ENCODE assay signal across 17 mouse cellular contexts in genomic region chr2:79227805-79228241, GRCm38 (mm10). TPM values are rescaled to one million over a fixed set of nuclear protein-coding genes. Genes with fewer than 3 reads are reported as not detected.
DNase-seq lines count a peak whose midpoint lies in the region; ATAC-seq and TF ChIP-seq lines count a peak whose summit lies in the region.
"Had no signal": no experiment of that assay in that cellular context is flagged by ENCODE, and none has a peak within 500 bp of the region (broad histone marks: within the 10 kb centered on the region; RNA-seq: fewer than 3 reads in every experiment).

No protein-coding gene starts in this region.

- DNase-seq in liver, postnatal 0 days = no peak
- no peak for DNase-seq in liver, embryonic 11.5 days (ENCODE audit: low spot score)
- peak; percentile 45 for DNase-seq in CD4-positive helper T cell, adult 2 months (ENCODE audit: low read depth, low spot score)
- DNase-seq in embryo, embryonic 10 days (ENCODE audit: low spot score) = no peak
- DNase-seq in adrenal gland, postnatal 10 days = no peak
- DNase-seq: cerebellum, adult 2 months; gastrocnemius, postnatal 14 days; left cerebral cortex, postnatal 4 days had no signal

- TF ChIP-seq CTCF in liver, postnatal 0 days (IDR thresholded peaks at IDR 0.05; ENCODE audit: low read depth) = no peak
- TF ChIP-seq CTCF in bone marrow macrophage, adult 2 months (IDR thresholded peaks at IDR 0.05; ENCODE audit: low read depth, low read length) = no peak

- peak; percentile 19; the same call in 1 of the 2 replicates for ATAC-seq in liver, postnatal 0 days
- no peak for ATAC-seq in liver, embryonic 11.5 days (replicated peaks; ENCODE audit: low FRiP score)
- ATAC-seq in megakaryocyte-erythroid progenitor cell, adult 5-6 weeks (replicated peaks; ENCODE audit: low FRiP score, low TSS enrichment, poor library complexity, severe bottlenecking) = peak; percentile 45; the same call in 1 of the 2 replicates
- no peak for ATAC-seq in erythroblast, adult 5-6 weeks (replicated peaks; ENCODE audit: low FRiP score, poor library complexity, severe bottlenecking)
- ATAC-seq: forebrain, embryonic 13.5 days; hindbrain, postnatal 0 days; midbrain, embryonic 13.5 days had no signal

- no peak overlapping the region for H3K9ac ChIP-seq in liver, postnatal 0 days (replicated peaks)
- no peak overlapping the region for H3K9ac ChIP-seq in liver, embryonic 11.5 days (ENCODE audit: low read depth, low read length)
- H3K9ac ChIP-seq: forebrain, embryonic 13.5 days; midbrain, embryonic 13.5 days; neural tube, embryonic 15.5 days had no signal

- no peaks in the 10 kb centered on the region for H3K36me3 ChIP-seq in liver, postnatal 0 days (replicated peaks; ENCODE audit: insufficient read depth, low read length)
- no peaks in the 10 kb centered on the region for H3K36me3 ChIP-seq in liver, embryonic 11.5 days (ENCODE audit: control insufficient read depth, insufficient read depth, low read length)
- H3K36me3 ChIP-seq: midbrain, embryonic 13.5 days; neural tube, embryonic 15.5 days had no signal

- no peaks in the 10 kb centered on the region for H3K9me3 ChIP-seq in liver, postnatal 0 days (ENCODE audit: low read length)
- no peaks in the 10 kb centered on the region for H3K9me3 ChIP-seq in liver, embryonic 11.5 days (ENCODE audit: control insufficient read depth, low read length)
- H3K9me3 ChIP-seq: forebrain, embryonic 13.5 days; midbrain, embryonic 13.5 days; neural tube, embryonic 15.5 days had no signal

- no peak overlapping the region for H3K4me3 ChIP-seq in liver, postnatal 0 days (ENCODE audit: low read depth, low read length)
- no peak overlapping the region for H3K4me3 ChIP-seq in liver, embryonic 11.5 days (ENCODE audit: low read depth, low read length)
- H3K4me3 ChIP-seq in bone marrow macrophage, adult 2 months (ENCODE audit: insufficient read depth, low read length) = no peak overlapping the region
- H3K4me3 ChIP-seq: forebrain, embryonic 13.5 days; midbrain, embryonic 13.5 days; neural tube, embryonic 15.5 days had no signal

- no peak overlapping the region for H3K27ac ChIP-seq in liver, postnatal 0 days (ENCODE audit: low read depth)
- no peak overlapping the region for H3K27ac ChIP-seq in liver, embryonic 11.5 days (ENCODE audit: low read depth, low read length)
- H3K27ac ChIP-seq in bone marrow macrophage, adult 2 months (ENCODE audit: insufficient read depth, low read depth, low read length) = peak overlapping the region; percentile 95
- H3K27ac ChIP-seq: forebrain, embryonic 13.5 days; hindbrain, postnatal 0 days; kidney, postnatal 0 days; midbrain, embryonic 13.5 days; neural tube, embryonic 15.5 days; stomach, postnatal 0 days had no signal

- no peak for TF ChIP-seq POLR2A in bone marrow macrophage, adult 2 months (IDR thresholded peaks at IDR 0.05; ENCODE audit: borderline replicate concordance, low read depth, low read length)

- no peaks in the 10 kb centered on the region for H3K27me3 ChIP-seq in liver, postnatal 0 days (ENCODE audit: insufficient read depth, low read length)
- no peaks in the 10 kb centered on the region for H3K27me3 ChIP-seq in liver, embryonic 11.5 days (replicated peaks; ENCODE audit: control insufficient read depth, insufficient read depth, low read length)
- H3K27me3 ChIP-seq: forebrain, embryonic 13.5 days; midbrain, embryonic 13.5 days; neural tube, embryonic 15.5 days had no signal

- no peak overlapping the region for H3K4me2 ChIP-seq in liver, postnatal 0 days (ENCODE audit: low read depth, low read length)
- no peak overlapping the region for H3K4me2 ChIP-seq in liver, embryonic 11.5 days
- H3K4me2 ChIP-seq: forebrain, embryonic 13.5 days; midbrain, embryonic 13.5 days; neural tube, embryonic 15.5 days had no signal

- WGBS in liver, postnatal 0 days (ENCODE audit: insufficient replicate concordance) = 33% methylated on average over 4 of the region's 4 CpGs
- WGBS in liver, embryonic 11.5 days = 56% methylated on average over 4 of the region's 4 CpGs

- H3K4me1 ChIP-seq in liver, postnatal 0 days (ENCODE audit: insufficient read depth) = no peaks in the 10 kb centered on the region
- H3K4me1 ChIP-seq in liver, embryonic 11.5 days (replicated peaks; ENCODE audit: control insufficient read depth, insufficient read depth, low read length) = no peaks in the 10 kb centered on the region
- H3K4me1 ChIP-seq in bone marrow macrophage, adult 2 months (ENCODE audit: control insufficient read depth, insufficient read depth, low read length) = peaks cover 18% of the 10 kb centered on the region
- H3K4me1 ChIP-seq: forebrain, embryonic 13.5 days; midbrain, embryonic 13.5 days; neural tube, embryonic 15.5 days had no signal

- TF ChIP-seq EP300 in liver, postnatal 0 days (IDR thresholded peaks at IDR 0.05; ENCODE audit: low read depth) = no peak

RNA-seq across cellular contexts. Expression of gene Itga4, which starts 27.4 kb away (rescaled TPM):
- 8.3 and 10.2 TPM in 2 replicates for polyA plus RNA-seq in liver, postnatal 0 days (2015; fragmentation: Nextera tagmentation; extraction: Ambion mirVana)
- polyA plus RNA-seq in liver, embryonic 11.5 days (2014; fragmentation: Nextera tagmentation; extraction: Ambion mirVana) = 35.5 and 38.9 TPM in 2 replicates
- 56.6 and 61.8 TPM in 2 replicates for polyA plus RNA-seq in bone marrow macrophage, adult 2 months (2012; ENCODE audit: insufficient read depth, insufficient read length, missing spikeins)
- total RNA-seq in megakaryocyte-erythroid progenitor cell, adult 5-6 weeks (2014; fragmentation: Nextera tagmentation) = 186 and 211 TPM in 2 replicates
- total RNA-seq in megakaryocyte-erythroid progenitor cell, adult 5-6 weeks (2017) = 177 and 235 TPM in 2 replicates
- 1 to 10 TPM; 5.3 to 8.5 TPM for total RNA-seq in adrenal gland, postnatal 10 days (2021)
- 241 and 252 TPM in 2 replicates for total RNA-seq in erythroblast, adult 5-6 weeks (2015; ENCODE audit: low replicate concordance)
- 298 and 384 TPM in 2 replicates for total RNA-seq in erythroblast, adult 5-6 weeks (2017; ENCODE audit: low replicate concordance)

Comparison
In these comparisons a context has a peak if more than half of its experiments do, and no peak if none do; other contexts are left out.
1. ATAC-seq: peak in liver, postnatal 0 days (single experiment) and megakaryocyte-erythroid progenitor cell, adult 5-6 weeks (single experiment); none in liver, embryonic 11.5 days (single experiment) and erythroblast, adult 5-6 weeks (single experiment).
2. RNA of gene Itga4, which starts 27.4 kb away (total RNA-seq): 241 to 384 TPM in erythroblast, adult 5-6 weeks and 177 to 235 TPM in megakaryocyte-erythroid progenitor cell, adult 5-6 weeks; 5.3 to 8.5 TPM in adrenal gland, postnatal 10 days; every median in the first group is over 10 times any median in the second.